Mouse (Mus musculus) embryonic facial prominence, embryonic 10.5 days (tissue): Measurements from ENCODE around the gene Pde4a. TPM values are rescaled to one million over a fixed set of nuclear protein-coding genes. Genes with fewer than 3 reads are reported as not detected.
"Not testable (repeated sequence)": the region's sequence is repeated elsewhere in the genome, so short reads cannot be mapped to it uniquely, and the experiment has no call there.

Experiments used
- DNase-seq: peaks from one replicate; pipeline ENCODE4 v3.0.0-alpha.2; 2017; ENCODE audit warnings: low spot score
- H3K27ac ChIP-seq: fragments of 300-500 bp; sonication (generic); replicated peaks from 2 replicates; pipeline ENCODE4 v1.5.1; 2016; ENCODE audit warnings: mild to moderate bottlenecking
- H3K27me3 ChIP-seq: fragments of 300-500 bp; sonication (generic); replicated peaks from 2 replicates; pipeline ENCODE4 v1.6.1; 2016; ENCODE audit warnings: low read depth, mild to moderate bottlenecking; ENCODE audit not compliant: poor library complexity, severe bottlenecking
- H3K36me3 ChIP-seq: fragments of 300-500 bp; sonication (generic); replicated peaks from 2 replicates; pipeline ENCODE4 v1.6.1; 2016; ENCODE audit warnings: mild to moderate bottlenecking, moderate library complexity
- H3K4me1 ChIP-seq: fragments of 300-500 bp; sonication (generic); 2 replicates; pipeline ENCODE4 v1.6.1; 2016
- H3K4me3 ChIP-seq: fragments of 300-500 bp; sonication (generic); 2 replicates; pipeline ENCODE4 v1.5.1; 2016; ENCODE audit warnings: mild to moderate bottlenecking, moderate library complexity
- H3K9me3 ChIP-seq: fragments of 300-500 bp; sonication (generic); 2 replicates; pipeline ENCODE4 v1.6.1; 2016; ENCODE audit warnings: mild to moderate bottlenecking
- WGBS: fragments of 180-500 bp; shearing (Covaris S2); methylation state at CpG from one replicate; pipeline ENCODE4 v1.1.7; 2016; 5-methylcytosine and 5-hydroxymethylcytosine counted together
- polyA plus RNA-seq: library from polyadenylated mRNA; unstranded; fragments of >200 nt; fragmentation: Nextera tagmentation; extraction: Ambion mirVana; gene quantifications from 2 replicates; pipeline ENCODE4 v1.2.1, GENCODE M21; 2016

Pde4a gene
- polyA plus RNA-seq, 1 experiment from 2014 or later, result 4.9 TPM

DNA sequence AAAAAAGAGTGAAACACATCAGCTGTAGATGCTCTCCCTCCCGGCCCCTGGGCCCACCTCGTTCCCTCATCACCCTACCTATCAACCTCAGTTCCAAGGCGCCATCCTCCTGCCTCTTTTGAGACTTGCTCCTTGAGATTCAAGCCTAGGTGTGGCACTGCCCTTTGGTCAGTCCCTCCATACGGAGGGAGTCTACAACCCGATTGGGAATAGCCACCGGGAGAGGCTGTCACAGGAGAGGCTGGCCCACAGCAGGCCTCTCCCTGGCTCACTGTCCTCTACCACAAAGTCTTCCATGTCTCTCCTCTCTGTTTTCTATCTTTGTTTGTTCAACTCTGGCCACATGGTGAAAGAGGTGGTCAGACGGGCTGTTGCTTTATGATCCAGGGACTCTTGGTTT lies 46.1 kb downstream of the Pde4a start:
- WGBS, result 87% methylated on average over 7 of the region's 7 CpGs
- Histone ChIP-seq H3K4me1 (peaks cover 23% of the 10 kb centered on the region), H3K27ac (no peak overlapping the region), H3K36me3 (peaks cover 5% of the 10 kb centered on the region; the same call in 1 of the 2 replicates), H3K4me3 (no peak overlapping the region), H3K9me3 (no peaks in the 10 kb centered on the region), H3K27me3 (peaks cover 1% of the 10 kb centered on the region; the same call in 1 of the 2 replicates)
- no peak for DNase-seq

DNA sequence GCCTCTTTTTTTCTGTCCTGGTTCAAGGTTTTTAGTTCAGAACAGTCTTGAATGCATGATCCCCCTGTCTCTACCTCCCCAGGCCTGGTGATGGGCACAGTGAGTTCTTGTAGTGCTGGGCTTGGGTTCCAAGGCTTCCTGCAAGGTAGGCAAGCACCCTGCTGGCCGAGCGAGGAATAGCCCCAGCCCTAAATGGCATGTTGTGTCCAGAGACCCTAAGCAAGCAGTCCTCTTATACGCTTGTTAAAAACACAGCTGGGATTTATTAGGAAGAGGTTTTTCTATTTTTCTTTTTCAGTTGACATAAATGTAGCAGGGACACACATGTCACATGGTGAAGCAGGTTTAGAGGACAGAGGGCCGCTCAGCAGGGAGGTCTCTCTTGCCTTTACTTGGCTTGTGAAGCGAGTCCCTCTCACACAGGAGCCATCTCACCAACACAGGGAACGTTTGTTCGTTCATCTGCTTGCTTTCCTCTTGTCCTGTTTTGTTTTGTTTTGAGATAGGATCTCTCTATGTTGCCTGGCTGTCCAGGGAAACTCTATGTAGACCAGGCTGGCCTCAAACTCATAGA lies 48.2 kb downstream of the Pde4a start:
- 31% methylated on average over 7 of the region's 7 CpGs for WGBS
- H3K27me3 ChIP-seq, result peaks cover 13% of the 10 kb centered on the region
- no peaks in the 10 kb centered on the region for H3K9me3 ChIP-seq
- H3K4me1 ChIP-seq, result peaks cover 27% of the 10 kb centered on the region
- no peak overlapping the region for H3K4me3 ChIP-seq
- no peak overlapping the region for H3K27ac ChIP-seq
- peaks cover 5% of the 10 kb centered on the region; the same call in 1 of the 2 replicates for H3K36me3 ChIP-seq
- peak; percentile 73 for DNase-seq

DNA sequence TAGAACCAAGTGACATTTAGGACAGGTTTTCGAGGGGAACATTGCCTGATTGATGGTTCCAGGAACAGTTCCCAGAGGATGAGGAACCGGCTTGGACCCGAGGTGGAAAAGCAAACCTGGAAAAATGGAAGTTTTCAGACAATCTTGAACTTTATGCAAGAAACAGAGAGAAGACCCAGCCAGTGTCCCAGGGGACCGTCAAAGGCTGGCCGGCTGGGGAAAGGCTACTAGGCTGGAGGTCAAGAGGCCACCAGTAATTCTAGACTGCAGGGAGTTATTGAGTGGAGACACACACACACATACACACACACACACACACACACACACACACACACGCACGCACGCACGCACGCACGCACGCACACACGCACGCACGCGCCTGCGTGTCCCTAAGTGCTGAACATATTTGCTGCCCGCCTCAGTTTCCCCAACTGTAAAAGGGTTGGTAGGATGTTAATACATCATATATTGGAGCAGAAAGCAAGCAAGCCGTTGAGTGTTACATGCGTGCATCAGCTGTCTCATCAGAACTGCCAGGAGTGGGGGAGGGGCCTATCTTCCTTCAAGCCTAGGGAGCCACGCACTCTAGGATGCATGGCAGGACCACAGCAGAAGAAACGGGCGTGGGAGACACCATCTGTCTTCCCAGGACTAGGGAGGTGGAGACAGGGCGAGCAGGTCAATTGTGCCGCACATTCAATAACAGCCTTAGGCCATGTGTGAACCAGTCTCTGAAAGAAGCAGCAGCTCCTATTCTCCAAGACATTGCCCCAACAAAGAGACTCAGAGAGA lies 50.7 kb downstream of the Pde4a start:
- no peaks in the 10 kb centered on the region for H3K9me3 ChIP-seq
- 66% methylated on average over 25 of the region's 25 CpGs for WGBS
- peak overlapping the region; percentile 66 for H3K27ac ChIP-seq
- no peak overlapping the region; the same call in 1 of the 2 replicates for H3K4me3 ChIP-seq
- H3K36me3 ChIP-seq, result no peaks in the 10 kb centered on the region
- H3K27me3 ChIP-seq, result peaks cover 13% of the 10 kb centered on the region
- H3K4me1 ChIP-seq, result peaks cover 25% of the 10 kb centered on the region
- DNase-seq, result no peak

DNA sequence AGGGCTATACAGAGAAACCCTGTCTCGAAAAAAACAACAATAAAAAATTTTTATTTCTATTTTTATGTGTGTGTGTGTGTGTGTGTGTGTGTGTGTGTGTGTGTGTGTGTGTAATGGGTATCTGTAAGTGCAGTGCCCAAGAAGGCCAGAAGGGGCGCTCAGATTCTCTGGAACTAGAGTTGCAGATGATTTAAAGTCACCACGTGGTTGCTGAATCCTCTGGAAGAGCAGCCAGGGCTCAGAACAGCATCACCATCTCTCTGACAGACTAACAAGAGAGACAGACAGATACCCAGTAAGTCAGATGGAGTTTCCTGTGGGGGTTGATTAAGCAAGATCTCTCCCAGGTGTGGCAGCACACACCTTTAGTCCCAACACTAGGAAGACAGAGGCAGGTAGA lies 54.3 kb downstream of the Pde4a start:
- peaks cover 7% of the 10 kb centered on the region; the same call in 1 of the 2 replicates for H3K9me3 ChIP-seq
- H3K4me1 ChIP-seq, result peaks cover 19% of the 10 kb centered on the region
- no peak overlapping the region for H3K4me3 ChIP-seq
- 57% methylated on average over 3 of the region's 3 CpGs for WGBS
- no peak overlapping the region for H3K27ac ChIP-seq
- DNase-seq, result no peak
- H3K27me3 ChIP-seq, result peaks cover 22% of the 10 kb centered on the region
- no peaks in the 10 kb centered on the region for H3K36me3 ChIP-seq

DNA sequence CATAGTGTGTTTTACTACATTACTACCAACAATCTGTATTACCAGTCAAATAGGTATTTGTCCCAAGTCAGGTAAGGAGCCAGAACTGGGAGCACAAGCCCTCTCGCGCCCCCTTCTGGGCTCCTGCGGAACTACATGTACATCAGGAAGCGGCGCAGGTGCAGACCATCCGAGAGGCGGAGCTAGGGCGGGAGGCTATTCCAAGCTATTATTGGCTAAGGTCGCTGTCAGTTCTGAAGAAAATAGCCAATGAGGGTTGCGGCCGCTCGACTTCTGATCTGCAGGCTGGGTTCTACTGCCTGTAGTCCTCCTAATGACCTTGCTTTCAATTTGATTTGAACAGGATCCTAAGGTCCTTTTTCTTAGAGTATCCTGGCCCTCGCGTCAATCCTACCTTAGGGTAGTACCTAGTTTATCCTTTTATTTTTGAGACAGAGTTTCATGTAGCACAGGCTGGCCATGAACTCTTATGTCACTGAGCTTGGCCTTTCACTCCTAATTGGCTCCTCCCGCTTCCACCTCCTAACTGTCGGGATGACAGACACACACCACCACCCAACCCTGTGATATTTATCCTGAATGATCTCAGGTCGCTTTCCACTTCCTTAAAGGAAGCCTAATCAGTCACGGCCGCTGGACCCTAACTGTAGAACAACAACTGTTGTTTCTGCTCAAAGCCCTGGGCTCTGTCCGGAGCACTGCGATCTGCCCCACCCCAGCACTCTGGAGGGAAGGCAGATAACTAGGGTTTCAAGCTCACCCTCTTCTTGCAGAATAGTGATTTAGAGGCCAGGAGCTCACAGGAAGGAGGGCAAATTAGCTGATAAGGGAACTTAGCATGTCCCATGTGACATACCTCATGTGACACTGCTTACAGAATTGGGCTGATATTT lies 55.2 kb downstream of the Pde4a start:
- Histone ChIP-seq H3K27ac (no peak overlapping the region), H3K27me3 (peaks cover 31% of the 10 kb centered on the region), H3K4me3 (peak overlapping the region; percentile 46), H3K36me3 (no peaks in the 10 kb centered on the region), H3K4me1 (peaks cover 26% of the 10 kb centered on the region), H3K9me3 (peaks cover 7% of the 10 kb centered on the region; the same call in 1 of the 2 replicates)
- WGBS, result 13% methylated on average over 21 of the region's 21 CpGs
- DNase-seq, result peak; percentile 93

GRCm38 (mm10) chr9:21221383-21221929 lies 55.9 kb downstream of the Pde4a start:
- Histone ChIP-seq H3K36me3 (no peaks in the 10 kb centered on the region), H3K4me3 (peak overlapping the region; percentile 46; the same call in 1 of the 2 replicates), H3K9me3 (peaks cover 7% of the 10 kb centered on the region; the same call in 1 of the 2 replicates), H3K27me3 (peaks cover 37% of the 10 kb centered on the region), H3K4me1 (peaks cover 21% of the 10 kb centered on the region), H3K27ac (no peak overlapping the region)
- 20% methylated on average over 7 of the region's 7 CpGs for WGBS
- peak; percentile 52 for DNase-seq

DNA sequence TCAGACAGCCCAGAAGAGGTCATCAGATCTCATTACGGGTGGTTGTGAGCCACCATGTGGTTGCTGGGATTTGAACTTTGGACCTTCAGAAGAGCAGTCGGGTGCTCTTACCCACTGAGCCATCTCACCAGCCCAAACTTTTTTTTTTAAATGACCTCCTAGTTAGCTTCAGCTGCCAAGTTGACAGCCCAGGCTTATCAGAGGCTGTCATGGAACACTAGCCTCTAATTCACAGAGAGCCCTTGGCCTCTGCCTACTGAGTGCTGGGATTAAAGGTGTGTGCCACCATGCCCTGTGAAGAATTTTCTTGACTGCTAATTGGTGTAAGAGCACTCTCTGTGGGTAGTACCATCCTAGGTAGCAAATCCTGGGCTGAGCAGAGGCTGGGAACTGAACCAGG lies 58.0 kb downstream of the Pde4a start:
- not testable (repeated sequence) for H3K27ac ChIP-seq, H3K9me3 ChIP-seq, H3K36me3 ChIP-seq, DNase-seq, H3K4me3 ChIP-seq
- peaks cover 28% of the 10 kb centered on the region for H3K4me1 ChIP-seq
- H3K27me3 ChIP-seq, result peaks cover 37% of the 10 kb centered on the region
- 98% methylated on average over 2 of the region's 2 CpGs for WGBS

DNA sequence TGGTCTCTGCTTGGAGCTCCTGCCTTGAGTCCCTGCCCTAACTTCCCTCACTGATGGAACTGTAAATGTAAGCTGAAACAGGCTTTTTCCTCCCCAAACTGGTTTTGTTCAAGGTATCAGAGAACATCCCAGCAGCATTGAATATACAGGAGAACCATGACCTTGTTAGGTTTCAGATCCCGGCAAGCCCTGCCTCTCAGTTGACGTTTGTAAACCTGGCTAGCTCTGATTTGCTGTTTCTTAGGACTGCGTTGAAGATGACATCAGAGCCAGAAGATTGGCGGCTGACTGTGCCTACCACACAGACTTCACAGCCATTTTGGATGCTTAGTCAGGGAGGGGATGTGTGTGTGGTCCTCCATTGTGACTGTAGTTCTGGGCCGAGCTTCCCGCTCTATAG lies 58.4 kb downstream of the Pde4a start:
- Histone ChIP-seq H3K36me3 (peaks cover 3% of the 10 kb centered on the region), H3K4me1 (peaks cover 29% of the 10 kb centered on the region), H3K9me3 (peaks cover 7% of the 10 kb centered on the region; the same call in 1 of the 2 replicates), H3K27ac (no peak overlapping the region), H3K4me3 (no peak overlapping the region), H3K27me3 (peaks cover 37% of the 10 kb centered on the region)
- 92% methylated on average over 6 of the region's 6 CpGs for whole genome bisulfite sequencing
- DNase-seq, result no peak

DNA sequence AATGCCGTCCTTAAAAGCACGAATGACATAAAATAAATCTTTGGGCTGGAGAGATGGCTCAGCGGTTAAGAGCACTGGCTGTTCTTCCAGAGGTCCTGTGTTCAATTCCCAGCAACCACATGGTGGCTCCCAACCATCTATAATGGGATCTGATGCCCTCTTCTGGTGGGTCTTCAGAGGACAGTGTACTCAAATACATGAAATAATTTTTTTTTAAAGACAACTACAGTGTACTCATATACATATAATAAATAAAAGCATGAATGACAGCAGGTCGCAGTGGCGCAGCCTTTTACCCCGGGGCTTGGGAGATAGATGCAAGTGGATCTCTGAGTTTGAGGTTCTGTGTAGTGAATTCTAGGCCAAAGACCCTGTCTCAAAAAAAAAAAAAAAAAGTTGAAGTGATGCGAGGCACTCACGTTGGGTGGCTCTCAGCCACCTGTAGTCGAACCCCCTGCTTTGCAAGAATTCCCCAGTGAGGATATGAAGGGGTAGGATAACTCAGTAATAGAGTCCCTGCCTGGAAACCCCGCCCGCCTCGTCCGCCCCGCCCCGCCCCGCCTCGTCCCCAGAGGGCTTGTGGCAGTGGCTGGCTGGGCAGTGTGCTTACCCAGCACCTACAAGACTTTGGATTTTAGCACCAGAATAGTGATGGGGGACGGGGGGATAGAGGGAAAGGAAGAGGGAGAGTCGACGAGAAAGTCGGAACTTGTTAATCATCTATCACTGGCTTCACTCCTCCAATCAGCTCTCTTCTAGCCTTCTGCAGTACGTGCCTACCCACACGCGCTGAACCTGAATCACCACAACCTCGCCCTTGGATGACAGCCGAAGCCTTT lies 59.3 kb downstream of the Pde4a start:
- peaks cover 29% of the 10 kb centered on the region for H3K4me1 ChIP-seq
- peak overlapping the region; percentile 46 for H3K4me3 ChIP-seq
- 22% methylated on average over 26 of the region's 26 CpGs for WGBS
- H3K9me3 ChIP-seq, result peaks cover 7% of the 10 kb centered on the region; the same call in 1 of the 2 replicates
- peaks cover 37% of the 10 kb centered on the region for H3K27me3 ChIP-seq
- peak overlapping the region; percentile 51; the same call in 1 of the 2 replicates for H3K27ac ChIP-seq
- H3K36me3 ChIP-seq, result peaks cover 12% of the 10 kb centered on the region
- no peak for DNase-seq

DNA sequence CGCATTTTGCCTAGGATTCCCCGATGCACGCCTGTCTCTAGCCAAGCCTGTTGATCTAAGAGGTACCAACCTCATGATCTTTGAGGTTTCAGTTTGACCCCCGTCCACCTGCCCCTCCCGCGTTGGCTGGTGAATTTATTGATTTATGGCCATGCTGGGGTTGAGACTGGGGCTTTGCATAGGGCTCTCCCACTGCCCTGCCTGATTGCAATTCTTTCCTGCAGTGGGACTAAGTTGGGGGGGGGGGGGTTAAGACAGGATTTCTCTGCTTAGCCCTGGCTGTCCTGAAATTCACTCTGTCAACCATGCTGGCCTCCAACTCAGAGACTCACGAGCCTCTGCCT lies 59.9 kb downstream of the Pde4a start:
- peaks cover 29% of the 10 kb centered on the region for H3K4me1 ChIP-seq
- peaks cover 18% of the 10 kb centered on the region for H3K36me3 ChIP-seq
- WGBS, result 26% methylated on average over 7 of the region's 7 CpGs
- no peak for DNase-seq
- peaks cover 7% of the 10 kb centered on the region; the same call in 1 of the 2 replicates for H3K9me3 ChIP-seq
- H3K27ac ChIP-seq, result peak overlapping the region; percentile 51; the same call in 1 of the 2 replicates
- peaks cover 37% of the 10 kb centered on the region for H3K27me3 ChIP-seq
- H3K4me3 ChIP-seq, result peak overlapping the region; percentile 46

- peaks cover 36% of the 10 kb centered on the region for H3K36me3 ChIP-seq
- peak overlapping the region; percentile 77 for H3K27ac ChIP-seq
- peaks cover 34% of the 10 kb centered on the region for H3K4me1 ChIP-seq
- peaks cover 37% of the 10 kb centered on the region for H3K27me3 ChIP-seq
- H3K4me3 ChIP-seq, result peak overlapping the region; percentile 44
- peak; percentile 67 for DNase-seq
- peaks cover 6% of the 10 kb centered on the region; the same call in 1 of the 2 replicates for H3K9me3 ChIP-seq
- 13% methylated on average over 16 of the region's 16 CpGs for WGBS
These were observed 61.8 kb downstream of the Pde4a start for GRCm38 (mm10) chr9:21227342-21227741.
